Mouse (Mus musculus) heart, embryonic 13.5 days (tissue): ENCODE measurements at regions not wholly inside any gene's neighbourhood (a gene's known extent, or its start where the extent isn't known, plus 50 kb on each side); places are given as distances from the start of the nearest gene placed in this dataset.
"Not testable (repeated sequence)": the region's sequence is repeated elsewhere in the genome, so short reads cannot be mapped to it uniquely, and the experiment has no call there.

Source experiments
- ATAC-seq: fragments of 200-750 bp; cut with Nextera tagmentation; 2 replicates; pipeline ENCODE4 v1.8.0; 2017; ENCODE audit warnings: moderate TSS enrichment; ENCODE audit not compliant: insufficient number of reproducible peaks, low FRiP score, low TSS enrichment; ENCODE audit errors: extremely low read depth
- H3K27ac ChIP-seq: fragments of 300-500 bp; sonication (generic); replicated peaks from 2 replicates; pipeline ENCODE4 v1.5.1; 2015; ENCODE audit warnings: moderate library complexity, mild to moderate bottlenecking, inconsistent platforms
- H3K27me3 ChIP-seq: fragments of 300-500 bp; sonication (generic); replicated peaks from 2 replicates; pipeline ENCODE4 v1.6.1; 2015; ENCODE audit warnings: mild to moderate bottlenecking, inconsistent platforms
- H3K36me3 ChIP-seq: fragments of 300-500 bp; sonication (generic); 2 replicates; pipeline ENCODE4 v1.6.1; 2015; ENCODE audit warnings: mild to moderate bottlenecking, inconsistent platforms
- H3K4me1 ChIP-seq: fragments of 300-500 bp; sonication (generic); 2 replicates; pipeline ENCODE4 v1.6.1; 2015; ENCODE audit warnings: inconsistent platforms
- H3K4me2 ChIP-seq: fragments of 300-500 bp; sonication (generic); 2 replicates; pipeline ENCODE4 v1.6.1; 2015; ENCODE audit warnings: inconsistent platforms, mild to moderate bottlenecking, moderate library complexity
- H3K4me3 ChIP-seq: fragments of 300-500 bp; sonication (generic); 2 replicates; pipeline ENCODE4 v1.5.1; 2015; ENCODE audit warnings: moderate library complexity, mild to moderate bottlenecking, inconsistent platforms
- H3K9ac ChIP-seq: fragments of 300-500 bp; sonication (generic); 2 replicates; pipeline ENCODE4 v1.6.1; 2015; ENCODE audit warnings: inconsistent platforms, mild to moderate bottlenecking, moderate library complexity
- H3K9me3 ChIP-seq: fragments of 300-500 bp; sonication (generic); 2 replicates; pipeline ENCODE4 v1.6.1; 2016; ENCODE audit warnings: inconsistent platforms
- WGBS: fragments of 180-500 bp; shearing (Covaris S2); methylation state at CpG from one replicate; pipeline ENCODE4 v1.1.7; 2015; ENCODE audit warnings: mixed read lengths; 5-methylcytosine and 5-hydroxymethylcytosine counted together

GRCm38 (mm10) chr7:60622271-60623249 is 482.5 kb upstream of the Snrpn start:
- not testable (repeated sequence) for H3K36me3 ChIP-seq, H3K4me1 ChIP-seq, H3K27ac ChIP-seq, H3K9me3 ChIP-seq, H3K27me3 ChIP-seq, ATAC-seq
- Histone ChIP-seq H3K4me2 (peak overlapping the region; percentile 66), H3K4me3 (peak overlapping the region; percentile 46), H3K9ac (0 out of 2 replicates have a peak overlapping the region, but pooled peaks have one; percentile 42)
- WGBS: 25% methylated on average over 29 of the region's 29 CpGs

DNA sequence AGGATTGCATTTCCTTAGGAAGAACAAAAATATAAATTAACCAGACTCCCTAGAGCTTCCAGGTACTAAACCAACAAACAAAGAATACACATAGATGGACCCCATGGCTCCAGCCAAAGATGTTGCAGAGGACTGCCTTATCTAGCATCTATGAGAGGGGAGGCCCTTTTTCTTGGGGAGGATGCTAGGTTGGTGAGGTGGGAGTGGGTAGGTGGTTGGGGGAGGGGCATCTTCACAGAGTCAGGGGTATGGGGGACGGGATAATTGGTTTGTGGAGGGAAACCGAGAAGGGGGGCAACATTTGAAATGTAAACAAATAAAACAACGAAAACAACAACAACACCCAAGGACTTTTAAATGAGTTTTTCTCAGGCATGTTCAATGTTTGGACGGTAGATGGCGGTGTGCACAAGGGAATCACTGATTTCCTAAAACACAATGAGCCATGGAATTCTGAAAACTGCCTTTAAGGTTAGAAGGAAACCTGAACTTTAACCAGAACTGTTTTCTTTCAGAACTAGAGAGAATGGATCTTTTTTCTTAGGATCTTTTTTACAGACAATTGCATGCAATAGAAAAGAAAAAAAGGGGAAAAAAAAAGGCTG is 477.2 kb upstream of the Snrpn start:
- not testable (repeated sequence) for ATAC-seq, H3K27me3 ChIP-seq, H3K4me1 ChIP-seq, H3K4me3 ChIP-seq, H3K9me3 ChIP-seq, H3K27ac ChIP-seq, H3K36me3 ChIP-seq, H3K9ac ChIP-seq, H3K4me2 ChIP-seq
- 3% methylated on average over 5 of the region's 5 CpGs for WGBS
